ENCODE assay signal across 9 mouse cellular contexts in genomic region chr11:4117372-4118071, GRCm38 (mm10). TPM values are rescaled to one million over a fixed set of nuclear protein-coding genes. Genes with fewer than 3 reads are reported as not detected.
DNase-seq lines count a peak whose midpoint lies in the region; ATAC-seq and TF ChIP-seq lines count a peak whose summit lies in the region.
"Had no signal": no experiment of that assay in that cellular context is flagged by ENCODE, and none has a peak within 500 bp of the region (broad histone marks: within the 10 kb centered on the region; RNA-seq: fewer than 3 reads in every experiment).

No protein-coding gene starts in this region.

- H3K4me2 ChIP-seq in kidney, embryonic 16.5 days (replicated peaks; ENCODE audit: low read depth, low read length), result peak overlapping the region; percentile 93
- H3K4me2 ChIP-seq in embryonic facial prominence, embryonic 12.5 days (replicated peaks), result peak overlapping the region; percentile 85
- peak overlapping the region; percentile 93 for H3K4me2 ChIP-seq in intestine, postnatal 0 days (replicated peaks; ENCODE audit: low read depth)
- peak overlapping the region; percentile 95 for H3K4me2 ChIP-seq in neural tube, embryonic 13.5 days

- 33% methylated on average over 3 of the region's 3 CpGs for WGBS in kidney, embryonic 16.5 days
- WGBS in embryonic facial prominence, embryonic 12.5 days, result 30% methylated on average over 3 of the region's 3 CpGs
- WGBS in intestine, postnatal 0 days, result 30% methylated on average over 3 of the region's 3 CpGs
- 28% methylated on average over 3 of the region's 3 CpGs for WGBS in neural tube, embryonic 13.5 days

- no peak overlapping the region for H3K9ac ChIP-seq in kidney, embryonic 16.5 days (replicated peaks; ENCODE audit: low read length)
- peak overlapping the region; percentile 62 for H3K9ac ChIP-seq in embryonic facial prominence, embryonic 12.5 days
- 0 out of 2 replicates have a peak overlapping the region, but pooled peaks have one; percentile 62 for H3K9ac ChIP-seq in intestine, postnatal 0 days (ENCODE audit: low read depth, low read length)
- H3K9ac ChIP-seq in neural tube, embryonic 13.5 days, result peak overlapping the region; percentile 85

- H3K27me3 ChIP-seq in kidney, embryonic 16.5 days (ENCODE audit: insufficient read depth, low read length), result peaks cover 9% of the 10 kb centered on the region; the same call in 1 of the 2 replicates
- H3K27me3 ChIP-seq in embryonic facial prominence, embryonic 12.5 days, result peaks cover 13% of the 10 kb centered on the region
- no peaks in the 10 kb centered on the region for H3K27me3 ChIP-seq in intestine, postnatal 0 days (replicated peaks; ENCODE audit: control insufficient read depth, insufficient read depth, low read length)
- peaks cover 31% of the 10 kb centered on the region for H3K27me3 ChIP-seq in neural tube, embryonic 13.5 days

- no peaks in the 10 kb centered on the region for H3K36me3 ChIP-seq in kidney, embryonic 16.5 days (ENCODE audit: insufficient read depth, low read length)
- no peaks in the 10 kb centered on the region for H3K36me3 ChIP-seq in embryonic facial prominence, embryonic 12.5 days
- H3K36me3 ChIP-seq in intestine, postnatal 0 days (ENCODE audit: control insufficient read depth, insufficient read depth), result no peaks in the 10 kb centered on the region
- no peaks in the 10 kb centered on the region for H3K36me3 ChIP-seq in neural tube, embryonic 13.5 days

- H3K4me1 ChIP-seq in kidney, embryonic 16.5 days (ENCODE audit: insufficient read depth, low read length), result peaks cover 9% of the 10 kb centered on the region; the same call in 1 of the 2 replicates
- peaks cover 17% of the 10 kb centered on the region; the same call in 1 of the 2 replicates for H3K4me1 ChIP-seq in embryonic facial prominence, embryonic 12.5 days
- H3K4me1 ChIP-seq in intestine, postnatal 0 days (replicated peaks; ENCODE audit: control insufficient read depth, insufficient read depth, low read length), result peaks cover 10% of the 10 kb centered on the region; the same call in 1 of the 2 replicates
- peaks cover 27% of the 10 kb centered on the region for H3K4me1 ChIP-seq in neural tube, embryonic 13.5 days (replicated peaks)

- no peak for ATAC-seq in kidney, embryonic 16.5 days (ENCODE audit: low FRiP score, low TSS enrichment)
- ATAC-seq in embryonic facial prominence, embryonic 12.5 days (ENCODE audit: insufficient number of reproducible peaks, insufficient read depth, low FRiP score, low TSS enrichment), result no peak
- no peak for ATAC-seq in intestine, postnatal 0 days
- 0 out of 2 replicates have a peak, but pooled peaks have one; percentile 7 for ATAC-seq in neural tube, embryonic 13.5 days (ENCODE audit: low read depth)

- H3K9me3 ChIP-seq in kidney, embryonic 16.5 days (ENCODE audit: low read length), result no peaks in the 10 kb centered on the region
- no peaks in the 10 kb centered on the region for H3K9me3 ChIP-seq in embryonic facial prominence, embryonic 12.5 days
- H3K9me3 ChIP-seq in intestine, postnatal 0 days (ENCODE audit: control insufficient read depth), result no peaks in the 10 kb centered on the region
- no peaks in the 10 kb centered on the region for H3K9me3 ChIP-seq in neural tube, embryonic 13.5 days

- TF ChIP-seq CTCF in intestine, postnatal 0 days (IDR thresholded peaks at IDR 0.05; ENCODE audit: low read depth), result peak; percentile 46

- no peak overlapping the region for H3K27ac ChIP-seq in kidney, embryonic 16.5 days (ENCODE audit: low read length)
- no peak overlapping the region for H3K27ac ChIP-seq in embryonic facial prominence, embryonic 12.5 days
- H3K27ac ChIP-seq in intestine, postnatal 0 days (ENCODE audit: low read depth, low read length), result no peak overlapping the region
- H3K27ac ChIP-seq in neural tube, embryonic 13.5 days (replicated peaks), result no peak overlapping the region
- H3K27ac ChIP-seq: macrophage had no signal

- peak overlapping the region; percentile 54 for H3K4me3 ChIP-seq in kidney, embryonic 16.5 days (ENCODE audit: low read length)
- peak overlapping the region; percentile 53 for H3K4me3 ChIP-seq in embryonic facial prominence, embryonic 12.5 days
- peak overlapping the region; percentile 53 for H3K4me3 ChIP-seq in intestine, postnatal 0 days (ENCODE audit: low read depth, low read length)
- H3K4me3 ChIP-seq in neural tube, embryonic 13.5 days, result peak overlapping the region; percentile 66

- no peak for DNase-seq in kidney, postnatal 14 days
- DNase-seq in right cerebral cortex, postnatal 36 days (ENCODE audit: low spot score in 2 of 2), result no peak
- DNase-seq in thymus, postnatal 25 days, result no peak
- no peak for DNase-seq in left cerebral cortex, adult 9 months (ENCODE audit: low spot score in 2 of 2)

RNA-seq across cellular contexts. Expression of gene Sec14l2, which starts 5.7 kb away (rescaled TPM):
- polyA plus RNA-seq in kidney, embryonic 16.5 days (2015; fragmentation: Nextera tagmentation; extraction: Ambion mirVana), result 1.5 and 2.1 TPM in 2 replicates
- polyA plus RNA-seq in embryonic facial prominence, embryonic 12.5 days (2016; fragmentation: Nextera tagmentation; extraction: Ambion mirVana), result 2.0 and 2.4 TPM in 2 replicates
- 7.6 and 8.4 TPM in 2 replicates for polyA plus RNA-seq in intestine, postnatal 0 days (2015; fragmentation: Nextera tagmentation; extraction: Ambion mirVana)
- polyA plus RNA-seq in neural tube, embryonic 13.5 days (2015; fragmentation: Nextera tagmentation; extraction: Ambion mirVana), result 3.8 and 4.1 TPM in 2 replicates

RNA-seq across cellular contexts. Expression of gene Rnf215, which starts 17.5 kb away (rescaled TPM):
- polyA plus RNA-seq in kidney, embryonic 16.5 days (2015; fragmentation: Nextera tagmentation; extraction: Ambion mirVana), result 28.9 and 30.0 TPM in 2 replicates
- polyA plus RNA-seq in embryonic facial prominence, embryonic 12.5 days (2016; fragmentation: Nextera tagmentation; extraction: Ambion mirVana), result 43.0 and 44.7 TPM in 2 replicates
- polyA plus RNA-seq in intestine, postnatal 0 days (2015; fragmentation: Nextera tagmentation; extraction: Ambion mirVana), result 15.5 and 15.6 TPM in 2 replicates
- polyA plus RNA-seq in neural tube, embryonic 13.5 days (2015; fragmentation: Nextera tagmentation; extraction: Ambion mirVana), result 40.5 and 43.7 TPM in 2 replicates

RNA-seq across cellular contexts. Expression of gene Mtfp1, which starts 22.3 kb away (rescaled TPM):
- 18.5 and 20.1 TPM in 2 replicates for polyA plus RNA-seq in kidney, embryonic 16.5 days (2015; fragmentation: Nextera tagmentation; extraction: Ambion mirVana)
- polyA plus RNA-seq in embryonic facial prominence, embryonic 12.5 days (2016; fragmentation: Nextera tagmentation; extraction: Ambion mirVana), result 7.6 and 7.7 TPM in 2 replicates
- polyA plus RNA-seq in intestine, postnatal 0 days (2015; fragmentation: Nextera tagmentation; extraction: Ambion mirVana), result 20.0 and 21.1 TPM in 2 replicates
- 5.4 and 6.0 TPM in 2 replicates for polyA plus RNA-seq in neural tube, embryonic 13.5 days (2015; fragmentation: Nextera tagmentation; extraction: Ambion mirVana)

RNA-seq across cellular contexts. Expression of gene Ccdc157, which starts 42.6 kb away (rescaled TPM):
- polyA plus RNA-seq in kidney, embryonic 16.5 days (2015; fragmentation: Nextera tagmentation; extraction: Ambion mirVana), result 9.4 and 10.7 TPM in 2 replicates
- 9.3 and 10.7 TPM in 2 replicates for polyA plus RNA-seq in embryonic facial prominence, embryonic 12.5 days (2016; fragmentation: Nextera tagmentation; extraction: Ambion mirVana)
- polyA plus RNA-seq in intestine, postnatal 0 days (2015; fragmentation: Nextera tagmentation; extraction: Ambion mirVana), result 1.1 and 1.7 TPM in 2 replicates
- 7.6 and 7.9 TPM in 2 replicates for polyA plus RNA-seq in neural tube, embryonic 13.5 days (2015; fragmentation: Nextera tagmentation; extraction: Ambion mirVana)

RNA-seq across cellular contexts. Expression of gene Sf3a1, which starts 42.6 kb away (rescaled TPM):
- polyA plus RNA-seq in kidney, embryonic 16.5 days (2015; fragmentation: Nextera tagmentation; extraction: Ambion mirVana), result 54.5 and 65.5 TPM in 2 replicates
- polyA plus RNA-seq in embryonic facial prominence, embryonic 12.5 days (2016; fragmentation: Nextera tagmentation; extraction: Ambion mirVana), result 70.0 and 73.9 TPM in 2 replicates
- 15.7 and 16.5 TPM in 2 replicates for polyA plus RNA-seq in intestine, postnatal 0 days (2015; fragmentation: Nextera tagmentation; extraction: Ambion mirVana)
- 52.3 and 59.6 TPM in 2 replicates for polyA plus RNA-seq in neural tube, embryonic 13.5 days (2015; fragmentation: Nextera tagmentation; extraction: Ambion mirVana)
